Mouse (Mus musculus): ENCODE measurements at regions not wholly inside any gene's neighbourhood (a gene's known extent, or its start where the extent isn't known, plus 50 kb on each side); places are given as distances from the start of the nearest gene placed in this dataset.
A peak's percentile ranks its signal among the peaks of the same experiment; 100 is the strongest.

DNA sequence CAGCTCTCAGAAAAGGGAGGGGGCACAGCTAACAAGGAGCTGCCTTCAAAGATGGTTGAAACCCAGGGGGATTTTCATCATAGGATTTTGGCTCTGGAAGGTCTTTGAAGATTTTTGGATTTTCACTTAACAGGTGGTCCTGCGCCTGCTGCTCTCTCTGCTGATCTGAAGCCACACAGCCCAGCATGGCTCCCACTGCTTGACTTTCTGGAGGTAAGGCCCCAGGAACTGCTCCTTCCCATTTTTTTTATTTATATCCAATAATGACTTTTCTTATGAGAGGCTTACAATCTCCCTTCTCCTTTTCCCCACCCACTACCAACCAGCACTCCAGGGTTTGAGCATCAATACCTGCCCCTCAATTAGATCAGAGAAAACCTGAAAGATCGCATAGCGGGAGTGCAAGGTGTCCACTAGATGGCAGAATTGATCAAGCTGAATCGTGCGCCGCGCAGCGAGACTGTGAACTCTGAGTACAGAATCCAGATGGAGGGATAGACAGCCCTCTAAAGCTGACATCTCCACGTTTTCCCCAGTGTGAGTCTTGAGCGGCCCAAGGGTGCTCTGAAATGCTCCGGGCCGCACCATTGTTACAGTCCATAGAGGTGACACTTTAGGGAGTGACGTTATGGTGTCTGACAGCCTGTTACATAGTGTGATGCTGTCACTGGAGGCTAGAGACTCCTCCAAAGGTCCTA is 194.6 kb upstream of the Ednrb start:
- H3K4me3 ChIP-seq = no peak overlapping the region
- ATAC-seq (ENCODE audit: insufficient number of reproducible peaks, low FRiP score, low TSS enrichment, low read depth) = peak; percentile 7; the same call in 1 of the 2 replicates
- H3K27me3 ChIP-seq = 0 out of 2 replicates have a peak, but pooled peaks cover 4% of the 10 kb centered on the region
- H3K27ac ChIP-seq = no peak overlapping the region
- no peak overlapping the region for H3K9ac ChIP-seq
- H3K9me3 ChIP-seq = no peaks in the 10 kb centered on the region
- 12% methylated on average over 13 of the region's 13 CpGs for WGBS
- H3K4me1 ChIP-seq = no peaks in the 10 kb centered on the region
- no peaks in the 10 kb centered on the region for H3K36me3 ChIP-seq
- H3K4me2 ChIP-seq = 0 out of 2 replicates have a peak overlapping the region, but pooled peaks have one; percentile 25

DNA sequence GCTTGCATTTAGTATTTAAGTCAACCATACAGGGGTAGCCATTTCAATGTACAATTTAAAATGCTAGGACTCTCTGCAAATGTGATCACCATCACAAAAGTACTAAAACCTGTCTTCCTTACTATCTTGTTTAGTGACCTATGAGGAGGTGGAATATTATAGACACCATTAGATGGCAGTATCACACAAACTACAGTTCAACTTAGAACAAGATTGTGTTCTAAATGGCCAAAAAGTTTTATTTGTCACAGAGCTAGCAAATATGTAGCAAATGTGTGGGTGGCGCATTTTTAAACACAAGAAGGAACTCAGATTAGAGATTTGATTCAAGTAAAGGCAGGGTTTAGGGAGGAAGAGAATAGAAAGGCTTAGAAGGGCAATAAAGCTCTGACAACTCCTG is 189.4 kb upstream of the Ednrb start:
- Histone ChIP-seq H3K9me3 (no peaks in the 10 kb centered on the region), H3K27ac (no peak overlapping the region), H3K27me3 (peaks cover 5% of the 10 kb centered on the region; the same call in 1 of the 2 replicates), H3K9ac (no peak overlapping the region), H3K4me1 (0 out of 2 replicates have a peak, but pooled peaks cover 2% of the 10 kb centered on the region), H3K4me3 (no peak overlapping the region), H3K36me3 (no peaks in the 10 kb centered on the region), H3K4me2 (no peak overlapping the region)
- WGBS = 33% methylated on average over 1 of the region's 1 CpGs
- no peak for ATAC-seq (ENCODE audit: insufficient number of reproducible peaks, low FRiP score, low TSS enrichment, low read depth)

DNA sequence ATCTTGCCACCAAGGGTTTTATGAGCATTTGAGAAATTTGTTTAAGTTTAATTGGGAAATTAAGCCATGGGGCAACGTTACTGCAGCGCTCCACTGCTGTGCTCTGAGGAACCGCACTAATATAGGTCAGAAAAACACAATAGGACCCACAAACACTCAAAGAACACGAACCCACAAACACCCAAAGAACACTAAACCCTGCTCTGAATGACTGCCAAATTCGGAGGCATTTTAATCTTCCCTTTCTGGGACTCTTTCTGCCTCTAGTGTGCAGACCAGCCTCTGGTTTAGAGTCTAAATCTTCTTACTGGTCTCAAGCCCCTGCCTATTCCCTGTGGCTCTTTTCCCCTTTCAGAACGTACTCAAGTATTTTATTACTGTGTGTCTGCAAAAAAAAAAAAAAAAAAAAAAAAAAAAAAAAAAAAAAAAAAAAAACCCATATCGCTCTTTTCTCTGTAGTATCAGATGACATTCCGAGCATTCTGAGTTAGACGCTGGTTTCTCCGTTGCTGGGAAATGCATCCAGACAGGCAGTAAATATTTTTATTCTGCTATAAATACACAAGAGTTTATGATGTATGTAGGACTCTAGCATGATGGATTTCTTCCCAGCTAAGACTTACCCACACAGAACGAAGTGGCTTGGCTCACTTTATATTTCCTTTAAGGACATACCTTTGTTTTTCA is 186.7 kb upstream of the Ednrb start:
- Histone ChIP-seq H3K4me2 (0 out of 2 replicates have a peak overlapping the region, but pooled peaks have one; percentile 6), H3K27me3 (peaks cover 10% of the 10 kb centered on the region; the same call in 1 of the 2 replicates), H3K36me3 (no peaks in the 10 kb centered on the region), H3K27ac (no peak overlapping the region), H3K4me3 (no peak overlapping the region), H3K9me3 (no peaks in the 10 kb centered on the region), H3K4me1 (0 out of 2 replicates have a peak, but pooled peaks cover 2% of the 10 kb centered on the region), H3K9ac (no peak overlapping the region)
- no peak for ATAC-seq (ENCODE audit: insufficient number of reproducible peaks, low FRiP score, low TSS enrichment, low read depth)
- 20% methylated on average over 11 of the region's 11 CpGs for WGBS

DNA sequence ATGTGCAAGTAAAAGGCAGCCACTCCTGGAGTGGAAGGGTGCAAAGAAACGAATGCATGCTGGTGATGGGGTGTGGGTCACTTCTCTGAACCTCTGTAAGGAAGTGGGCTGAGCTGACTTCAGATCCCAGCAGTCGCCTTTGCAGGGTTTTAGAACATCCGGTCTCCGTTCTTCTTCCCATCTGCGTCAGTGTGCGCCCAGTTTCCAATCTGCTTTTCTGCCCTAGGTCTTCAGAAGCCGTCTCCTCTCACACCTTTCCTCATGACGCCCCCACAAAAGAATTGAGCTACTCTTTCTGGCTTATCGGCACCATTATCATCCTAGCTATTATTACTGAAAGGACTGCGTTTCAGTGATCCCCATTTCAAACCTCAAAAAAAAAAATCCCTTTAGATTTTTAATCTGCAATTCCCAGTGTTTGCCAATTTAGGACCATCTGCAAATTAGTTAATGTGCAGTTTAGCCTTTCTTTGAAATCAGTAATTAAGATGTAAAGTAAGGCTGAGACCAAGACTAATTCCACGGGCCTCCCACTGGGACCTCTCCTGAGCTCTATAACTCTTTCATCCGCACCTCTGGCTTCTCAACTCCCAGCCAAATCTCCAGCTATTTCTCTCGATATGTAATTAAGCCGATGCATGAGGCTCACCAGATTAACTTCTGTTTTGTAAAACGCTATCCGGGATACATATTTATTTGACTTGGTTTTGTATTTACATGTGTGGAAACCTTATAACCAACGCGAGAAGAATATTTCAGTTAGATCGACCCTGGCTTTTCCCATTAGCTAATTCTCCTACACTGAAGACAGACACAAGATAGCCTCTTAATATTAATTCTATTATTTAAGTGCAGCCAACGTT is 185.7 kb upstream of the Ednrb start:
- no peak overlapping the region for H3K27ac ChIP-seq
- no peaks in the 10 kb centered on the region for H3K9me3 ChIP-seq
- H3K4me2 ChIP-seq = no peak overlapping the region
- H3K9ac ChIP-seq = no peak overlapping the region
- WGBS = 35% methylated on average over 20 of the region's 20 CpGs
- ATAC-seq (ENCODE audit: insufficient number of reproducible peaks, low FRiP score, low TSS enrichment, low read depth) = no peak
- H3K4me3 ChIP-seq = no peak overlapping the region
- 0 out of 2 replicates have a peak, but pooled peaks cover 2% of the 10 kb centered on the region for H3K4me1 ChIP-seq
- H3K27me3 ChIP-seq = peaks cover 10% of the 10 kb centered on the region; the same call in 1 of the 2 replicates
- no peaks in the 10 kb centered on the region for H3K36me3 ChIP-seq

DNA sequence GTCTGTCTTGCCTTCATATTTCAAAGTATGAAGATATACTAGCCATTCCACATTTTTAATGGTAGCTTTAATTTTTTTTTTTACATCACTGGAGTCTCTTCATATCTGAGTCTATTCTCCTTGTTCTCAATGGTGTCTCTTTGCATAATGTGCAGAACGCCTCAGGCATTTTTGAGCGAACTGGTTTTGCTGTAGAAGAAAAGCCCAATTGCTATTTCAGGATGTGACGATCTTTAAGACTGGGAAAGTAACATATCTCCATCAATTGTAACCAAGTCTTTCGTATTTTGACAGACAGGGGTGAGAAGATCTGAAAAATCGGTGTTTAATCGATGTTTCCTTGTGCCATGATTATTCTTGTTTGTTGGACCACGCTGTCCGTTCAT is 183.7 kb upstream of the Ednrb start:
- H3K4me2 ChIP-seq = no peak overlapping the region
- no peak overlapping the region for H3K27ac ChIP-seq
- H3K4me3 ChIP-seq = no peak overlapping the region
- no peak for ATAC-seq (ENCODE audit: insufficient number of reproducible peaks, low FRiP score, low TSS enrichment, low read depth)
- H3K27me3 ChIP-seq = peaks cover 10% of the 10 kb centered on the region; the same call in 1 of the 2 replicates
- H3K36me3 ChIP-seq = no peaks in the 10 kb centered on the region
- 83% methylated on average over 8 of the region's 8 CpGs for WGBS
- 0 out of 2 replicates have a peak, but pooled peaks cover 2% of the 10 kb centered on the region for H3K4me1 ChIP-seq
- H3K9me3 ChIP-seq = no peaks in the 10 kb centered on the region
- no peak overlapping the region for H3K9ac ChIP-seq

DNA sequence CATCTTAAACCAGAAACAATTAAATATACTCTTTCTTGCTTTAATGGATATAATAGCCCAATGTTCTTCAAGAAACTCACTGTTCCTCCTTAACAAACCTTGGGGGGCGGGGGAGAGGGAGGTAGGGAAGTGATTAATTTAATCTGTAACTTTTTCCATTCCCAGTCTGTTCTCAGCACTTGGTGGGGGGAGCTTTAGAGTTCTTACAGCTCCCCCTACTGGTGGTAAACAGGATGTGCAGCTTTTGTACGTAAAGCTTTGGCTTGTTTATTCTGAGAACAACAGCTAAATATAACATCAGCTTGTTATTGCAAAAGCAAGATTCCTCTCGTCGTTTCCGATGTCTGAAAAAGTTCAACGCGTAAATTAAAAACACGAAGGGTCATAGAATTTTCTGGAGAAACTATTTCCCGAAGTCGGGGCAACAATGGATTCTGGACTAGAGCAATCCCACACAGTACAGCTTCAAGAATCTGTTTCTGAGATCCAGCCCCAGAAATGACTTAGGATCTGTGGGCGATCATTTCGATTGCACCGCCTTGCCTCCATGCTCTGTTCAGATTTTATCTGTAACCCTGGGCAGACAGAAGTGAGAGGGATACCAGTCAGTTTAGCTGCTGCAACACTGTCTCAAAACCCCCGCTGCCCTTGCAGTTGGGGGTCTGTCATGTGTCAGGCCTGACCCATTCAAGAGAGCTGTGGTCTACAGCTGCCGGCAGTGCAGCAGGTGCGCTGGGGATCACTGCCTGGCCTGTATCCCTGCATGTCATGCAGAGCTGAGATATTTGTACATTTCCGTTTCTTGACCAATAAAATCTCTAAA is 183.1 kb upstream of the Ednrb start:
- H3K9me3 ChIP-seq = no peaks in the 10 kb centered on the region
- no peak for ATAC-seq (ENCODE audit: insufficient number of reproducible peaks, low FRiP score, low TSS enrichment, low read depth)
- H3K4me1 ChIP-seq = 0 out of 2 replicates have a peak, but pooled peaks cover 2% of the 10 kb centered on the region
- no peak overlapping the region for H3K9ac ChIP-seq
- H3K36me3 ChIP-seq = no peaks in the 10 kb centered on the region
- peaks cover 10% of the 10 kb centered on the region; the same call in 1 of the 2 replicates for H3K27me3 ChIP-seq
- 29% methylated on average over 17 of the region's 17 CpGs for WGBS
- 0 out of 2 replicates have a peak overlapping the region, but pooled peaks have one; percentile 14 for H3K4me2 ChIP-seq
- no peak overlapping the region for H3K4me3 ChIP-seq
- H3K27ac ChIP-seq = no peak overlapping the region

DNA sequence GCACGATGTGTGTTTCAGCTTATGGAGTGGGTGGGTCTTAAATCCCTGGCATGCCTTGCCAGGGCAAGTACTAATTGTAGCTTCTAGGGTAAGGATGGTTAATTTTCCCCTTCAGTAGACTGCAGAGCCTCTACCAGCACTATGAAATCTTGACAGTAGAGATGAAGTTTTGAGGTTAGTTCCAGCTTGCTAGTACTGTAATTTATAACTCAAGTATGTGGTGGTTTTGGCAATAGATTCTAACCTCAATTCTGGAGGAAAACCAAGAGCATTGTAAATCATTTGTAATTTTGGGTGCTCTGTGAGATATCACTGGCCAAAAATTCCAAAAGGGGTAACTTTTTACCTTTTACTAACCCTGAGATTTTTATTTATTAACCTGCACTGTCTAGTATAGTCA is 164.3 kb upstream of the Ednrb start:
- H3K36me3 ChIP-seq = no peaks in the 10 kb centered on the region
- no peak overlapping the region for H3K9ac ChIP-seq
- no peak overlapping the region for H3K27ac ChIP-seq
- no peak overlapping the region for H3K4me3 ChIP-seq
- no peak for ATAC-seq (ENCODE audit: insufficient number of reproducible peaks, low FRiP score, low TSS enrichment, low read depth)
- 62% methylated on average over 1 of the region's 1 CpGs for WGBS
- H3K9me3 ChIP-seq = no peaks in the 10 kb centered on the region
- no peak overlapping the region for H3K4me2 ChIP-seq
- no peaks in the 10 kb centered on the region for H3K27me3 ChIP-seq
- no peaks in the 10 kb centered on the region for H3K4me1 ChIP-seq

DNA sequence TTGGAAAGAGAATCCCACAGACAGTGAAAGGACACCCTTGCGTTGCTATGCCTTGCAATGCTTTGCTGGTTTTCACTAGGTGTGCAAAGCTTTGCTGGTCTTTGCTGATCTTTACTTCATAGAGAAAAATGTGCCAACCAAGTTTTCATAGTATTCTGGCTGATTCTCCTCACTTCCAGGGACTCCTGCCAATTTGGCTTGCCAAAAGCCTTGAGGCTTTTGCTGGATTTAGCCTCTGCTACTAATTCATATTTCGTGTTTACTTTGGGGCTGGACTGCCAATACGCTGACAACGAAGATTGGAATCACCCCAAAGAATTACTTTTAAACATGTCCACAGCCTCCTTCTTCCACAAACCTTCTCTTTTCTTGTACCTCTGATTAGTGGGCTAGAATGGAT is 162.2 kb upstream of the Ednrb start:
- no peak for ATAC-seq (ENCODE audit: insufficient number of reproducible peaks, low FRiP score, low TSS enrichment, low read depth)
- Histone ChIP-seq H3K4me3 (no peak overlapping the region), H3K9me3 (no peaks in the 10 kb centered on the region), H3K4me1 (no peaks in the 10 kb centered on the region), H3K36me3 (no peaks in the 10 kb centered on the region), H3K4me2 (no peak overlapping the region), H3K9ac (no peak overlapping the region), H3K27ac (no peak overlapping the region), H3K27me3 (no peaks in the 10 kb centered on the region)
- WGBS = 57% methylated on average over 4 of the region's 4 CpGs

DNA sequence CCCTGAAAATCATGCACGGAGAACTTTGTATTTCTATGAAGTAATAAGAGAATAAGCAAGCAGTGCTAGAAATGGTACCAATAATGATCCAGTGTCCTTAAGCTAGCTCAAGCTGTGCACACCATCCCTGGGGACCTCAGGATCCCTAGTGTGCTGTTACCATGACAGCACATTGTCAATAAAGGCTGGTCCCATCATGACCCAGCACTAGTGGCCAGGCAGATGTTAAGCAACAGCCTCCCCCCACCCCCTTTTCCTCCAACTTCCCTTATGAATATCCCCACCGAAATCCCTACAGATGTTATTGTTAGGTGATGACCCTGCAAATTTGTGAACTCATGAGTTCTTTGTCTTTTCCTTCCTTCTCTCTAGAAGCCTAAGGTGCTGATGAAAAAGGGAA is 160.9 kb upstream of the Ednrb start:
- Histone ChIP-seq H3K9me3 (no peaks in the 10 kb centered on the region), H3K27me3 (no peaks in the 10 kb centered on the region), H3K4me1 (no peaks in the 10 kb centered on the region), H3K27ac (no peak overlapping the region), H3K9ac (no peak overlapping the region), H3K36me3 (no peaks in the 10 kb centered on the region), H3K4me2 (no peak overlapping the region), H3K4me3 (no peak overlapping the region)
- WGBS = 89% methylated on average over 2 of the region's 2 CpGs
- no peak for ATAC-seq (ENCODE audit: insufficient number of reproducible peaks, low FRiP score, low TSS enrichment, low read depth)

DNA sequence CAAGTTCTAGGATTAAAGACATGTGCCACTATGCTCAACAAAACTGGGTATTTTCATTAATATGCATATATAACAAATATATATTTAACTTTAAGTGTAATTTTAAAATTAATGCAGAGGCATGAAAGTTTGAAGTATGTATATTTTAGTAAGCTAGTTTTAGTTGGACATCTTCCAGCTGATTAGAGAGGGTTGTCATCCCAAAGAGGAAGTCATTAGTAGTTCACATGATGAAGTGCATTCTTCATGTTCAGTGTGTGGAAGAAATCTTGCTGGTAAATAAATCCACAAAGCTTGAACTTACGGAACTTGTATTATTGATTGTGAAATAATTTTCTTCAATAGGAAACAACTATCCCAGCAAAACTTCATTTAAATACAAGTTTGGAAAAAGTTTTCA is 158.2 kb upstream of the Ednrb start:
- no peak overlapping the region for H3K4me3 ChIP-seq
- no peak for ATAC-seq (ENCODE audit: insufficient number of reproducible peaks, low FRiP score, low TSS enrichment, low read depth)
- no peak overlapping the region for H3K27ac ChIP-seq
- WGBS = 66% methylated on average over 1 of the region's 1 CpGs
- H3K9me3 ChIP-seq = no peaks in the 10 kb centered on the region
- H3K4me1 ChIP-seq = no peaks in the 10 kb centered on the region
- H3K36me3 ChIP-seq = no peaks in the 10 kb centered on the region
- no peak overlapping the region for H3K9ac ChIP-seq
- H3K27me3 ChIP-seq = no peaks in the 10 kb centered on the region
- H3K4me2 ChIP-seq = no peak overlapping the region

DNA sequence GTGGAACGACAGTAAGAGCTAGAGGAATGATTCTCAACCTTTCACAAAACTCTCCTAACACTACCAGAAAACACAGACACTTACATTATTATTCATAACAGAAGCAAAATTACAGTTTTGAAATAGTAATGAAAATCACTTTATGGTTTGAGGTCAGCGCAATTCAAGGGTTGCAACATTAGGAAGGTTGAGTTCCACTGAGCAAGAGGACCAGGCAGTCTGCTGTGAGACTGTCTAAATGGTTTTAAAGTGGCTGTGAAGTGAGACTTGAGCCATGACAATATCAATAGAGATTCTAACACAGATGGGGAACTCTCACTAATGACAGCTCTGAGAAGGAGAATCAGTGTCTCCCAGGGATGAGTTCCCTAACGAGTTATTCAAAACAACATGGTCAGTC is 146.2 kb upstream of the Ednrb start:
- Histone ChIP-seq H3K9me3 (no peaks in the 10 kb centered on the region), H3K27ac (no peak overlapping the region), H3K36me3 (no peaks in the 10 kb centered on the region), H3K27me3 (no peaks in the 10 kb centered on the region), H3K4me1 (no peaks in the 10 kb centered on the region), H3K9ac (no peak overlapping the region), H3K4me3 (no peak overlapping the region), H3K4me2 (no peak overlapping the region)
- 90% methylated on average over 3 of the region's 3 CpGs for WGBS
- no peak for ATAC-seq (ENCODE audit: insufficient number of reproducible peaks, low FRiP score, low TSS enrichment, low read depth)
